Mouse (Mus musculus) lung, postnatal 10 days (tissue): ENCODE measurements around the gene Upb1.
A peak's percentile ranks its signal among the peaks of the same experiment; 100 is the strongest.
"Not testable (repeated sequence)": the region's sequence is repeated elsewhere in the genome, so short reads cannot be mapped to it uniquely, and the experiment has no call there.

Experiments used
- DNase-seq: peaks from one replicate; pipeline ENCODE4 v3.0.0; 2021

The Upb1 gene

DNA sequence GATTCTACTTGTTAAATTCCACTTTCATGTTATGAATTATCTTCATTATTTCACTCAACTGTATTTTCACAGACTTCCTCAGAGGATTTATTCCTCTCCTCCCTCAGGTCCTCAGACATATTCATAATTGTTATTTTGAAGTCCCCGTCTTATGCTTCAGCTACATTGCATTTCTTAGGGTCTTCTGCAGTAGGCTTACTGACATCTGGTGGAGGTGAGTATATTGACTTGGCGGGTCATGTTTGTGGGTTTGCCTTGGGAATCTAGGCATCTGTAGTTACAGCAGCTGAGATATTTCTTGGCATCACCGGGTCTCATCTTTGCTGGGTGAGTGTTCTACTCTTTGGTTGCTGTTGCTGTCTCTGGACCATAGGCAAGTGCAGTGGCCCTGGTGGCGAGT lies at the start of gene Upb1:
Gene Upb1, plus strand, starts transcription at position 158 of the 400 bp plus-strand sequence.
- no peak for DNase-seq

DNA sequence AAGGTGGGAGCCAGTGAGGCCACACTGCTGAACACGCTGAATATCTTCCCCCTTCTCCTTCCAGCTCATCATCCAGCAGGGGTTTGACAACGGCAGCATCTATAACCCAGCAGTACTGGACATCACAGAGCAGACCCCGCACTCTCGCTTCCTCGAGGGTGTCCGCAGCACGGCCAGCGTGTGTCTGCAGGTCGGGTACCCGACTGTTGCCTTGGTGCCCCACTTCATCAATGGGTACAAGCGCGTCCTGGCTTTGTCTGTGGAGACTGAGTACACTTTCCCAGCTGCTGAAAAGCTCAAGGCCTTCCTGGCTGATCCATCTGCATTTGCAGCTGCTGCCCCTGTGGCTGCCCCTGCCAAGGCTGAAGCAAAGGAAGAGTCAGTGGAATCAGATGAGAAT lies 48.4 kb upstream of the Upb1 start:
- DNase-seq: no peak

DNA sequence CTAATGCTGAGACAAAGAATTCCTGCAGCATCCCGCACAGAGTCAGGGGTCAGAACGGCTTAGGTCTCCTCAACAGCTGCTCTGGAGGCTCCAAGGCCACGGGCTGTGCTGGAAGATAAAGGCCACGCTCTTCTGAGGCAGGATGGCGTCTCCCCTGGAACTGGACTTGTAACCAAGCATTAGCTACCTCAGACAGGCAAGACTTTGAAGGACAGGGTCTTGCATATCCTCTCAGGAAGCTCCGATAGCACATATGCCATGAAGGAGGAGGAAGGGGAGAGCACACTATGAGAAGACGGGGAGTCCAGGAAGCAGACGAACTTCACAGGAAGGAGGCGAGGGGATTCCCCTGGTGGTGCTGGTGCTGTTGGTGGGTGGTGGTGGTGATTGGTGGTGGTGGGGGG lies 47.1 kb upstream of the Upb1 start:
- DNase-seq: not testable (repeated sequence)

DNA sequence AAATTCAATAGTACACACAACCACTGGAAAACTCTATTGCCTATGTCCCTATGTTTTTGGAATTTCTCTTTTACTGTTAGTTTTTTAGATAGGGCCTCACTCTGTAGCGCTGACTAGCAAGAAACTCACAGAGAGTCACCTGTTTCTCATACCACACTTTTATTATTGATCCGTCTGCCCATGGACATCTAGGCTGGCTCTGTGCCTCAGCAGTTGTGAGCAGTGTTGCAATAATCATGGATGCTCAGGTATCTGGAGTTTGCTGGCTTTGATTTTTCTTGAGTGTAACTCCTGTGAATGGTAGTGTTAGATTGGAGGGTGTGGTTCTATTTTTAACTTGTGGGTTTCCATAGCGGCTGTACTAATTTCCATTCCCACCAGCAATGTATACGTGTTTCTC lies 45.6 kb upstream of the Upb1 start:
- DNase-seq: no peak

DNA sequence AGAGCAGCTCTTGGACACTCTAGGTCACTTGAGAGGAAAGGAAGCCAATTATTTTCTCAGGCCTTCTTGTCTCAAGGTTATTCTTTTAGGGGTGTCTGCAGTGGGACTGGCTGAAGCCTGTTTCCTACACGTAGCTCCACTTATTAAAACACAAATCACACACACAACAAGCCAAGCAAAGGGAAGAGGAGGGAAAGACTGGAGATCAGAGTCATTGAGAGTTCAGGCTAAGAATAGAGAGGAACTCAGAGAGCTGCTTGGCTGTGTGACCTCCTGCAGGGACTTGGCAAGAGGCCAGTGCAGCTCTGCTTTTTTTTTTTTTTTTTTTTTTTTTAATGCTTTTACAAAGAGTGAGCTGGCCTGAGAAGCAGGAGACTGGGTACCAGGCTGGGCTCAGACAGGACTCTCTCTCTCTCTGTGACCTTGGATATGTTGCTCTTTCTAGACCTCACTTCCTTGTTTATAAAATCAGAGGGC lies 36.7 kb upstream of the Upb1 start:
- peak; percentile 56 for DNase-seq

GRCm38 (mm10) chr10:75364796-75365195 lies 36.1 kb upstream of the Upb1 start:
- DNase-seq: no peak

- DNase-seq: no peak
These were observed 35.7 kb upstream of the Upb1 start for GRCm38 (mm10) chr10:75365231-75365633.

DNA sequence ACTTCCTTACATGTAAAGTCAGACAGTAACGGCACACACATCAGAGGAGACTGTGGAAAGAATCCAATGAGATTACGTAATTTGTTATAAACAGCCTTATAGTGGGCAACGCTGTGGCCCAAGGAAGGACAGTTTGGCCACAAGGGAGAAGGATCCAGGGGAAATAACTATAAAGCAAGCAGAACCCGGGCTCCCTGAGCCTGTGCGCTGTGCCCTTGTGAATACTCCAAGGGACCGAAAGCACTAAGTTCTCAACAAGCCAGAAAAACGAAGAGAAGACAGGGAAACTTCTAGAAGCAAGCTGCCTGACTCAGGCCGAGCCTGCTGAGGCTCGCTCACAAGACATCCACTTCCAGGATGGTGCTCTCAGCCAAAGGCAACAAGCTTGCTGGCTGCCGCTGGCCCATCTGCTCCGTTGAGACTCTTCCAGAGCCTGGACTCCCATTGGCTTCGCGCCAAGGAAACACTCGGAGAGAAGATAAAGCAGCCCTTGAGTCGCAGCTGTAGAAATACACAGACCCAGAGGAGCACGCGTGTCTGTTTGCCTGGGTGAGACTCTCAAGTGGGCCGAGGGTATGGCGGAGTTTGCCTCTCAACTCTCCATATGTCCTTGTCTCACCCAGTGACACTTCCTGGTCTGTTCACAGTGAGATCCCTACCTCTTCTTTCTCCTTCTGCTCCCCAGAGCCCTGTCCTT lies 27.1 kb upstream of the Upb1 start:
- DNase-seq: peak; percentile 24

DNA sequence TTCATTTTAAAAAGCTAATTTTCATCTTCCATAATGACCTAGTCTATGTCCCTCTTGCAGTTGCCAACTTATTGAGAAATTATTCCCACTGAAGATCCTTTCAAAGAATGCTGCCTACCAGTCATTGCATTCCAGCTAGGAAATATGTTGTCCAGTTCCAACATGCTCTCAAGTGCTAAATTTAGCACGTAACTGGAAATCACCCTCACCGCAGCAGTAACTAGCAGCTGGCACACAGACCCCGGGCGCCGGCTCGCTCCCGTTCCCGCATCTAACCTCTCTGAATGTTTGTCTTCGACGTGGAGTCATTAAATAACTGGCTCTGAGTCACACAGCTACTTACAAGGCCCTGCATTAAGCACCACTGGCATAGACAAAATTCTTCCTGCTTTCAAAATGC lies 22.2 kb upstream of the Upb1 start:
- peak; percentile 11 for DNase-seq

DNA sequence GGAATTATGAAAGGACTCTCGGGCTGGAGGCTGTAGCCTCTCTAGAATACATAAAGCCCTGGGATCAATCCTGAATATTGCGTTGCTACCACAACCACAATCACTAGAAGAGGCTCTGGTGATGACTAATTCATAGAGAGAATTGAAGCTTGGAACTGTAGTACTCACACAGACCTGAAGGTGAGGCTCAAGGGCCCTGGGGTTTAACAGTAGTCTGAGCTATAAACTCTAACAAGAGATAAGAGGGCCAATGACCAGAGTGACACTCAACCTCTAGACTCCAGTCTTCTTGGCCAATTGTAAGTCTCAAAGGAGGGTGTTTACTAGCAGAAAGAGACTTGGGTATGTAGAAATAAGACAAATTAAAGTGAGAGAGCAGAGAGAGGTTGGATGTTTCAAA lies 10.8 kb upstream of the Upb1 start:
- no peak for DNase-seq

- no peak for DNase-seq
These were observed 10.1 kb upstream of the Upb1 start for GRCm38 (mm10) chr10:75390832-75391231.

GRCm38 (mm10) chr10:75394796-75395195 lies 6.1 kb upstream of the Upb1 start:
- no peak for DNase-seq

- peak; percentile 67 for DNase-seq
These were observed 3.9 kb upstream of the Upb1 start for GRCm38 (mm10) chr10:75396966-75397365.

- no peak for DNase-seq
These were observed 5.0 kb downstream of the Upb1 start for GRCm38 (mm10) chr10:75405916-75406315.

GRCm38 (mm10) chr10:75406755-75407154 lies 5.8 kb downstream of the Upb1 start:
- DNase-seq: peak; percentile 71

- no peak for DNase-seq
These were observed 6.8 kb downstream of the Upb1 start for GRCm38 (mm10) chr10:75407741-75408140.

DNA sequence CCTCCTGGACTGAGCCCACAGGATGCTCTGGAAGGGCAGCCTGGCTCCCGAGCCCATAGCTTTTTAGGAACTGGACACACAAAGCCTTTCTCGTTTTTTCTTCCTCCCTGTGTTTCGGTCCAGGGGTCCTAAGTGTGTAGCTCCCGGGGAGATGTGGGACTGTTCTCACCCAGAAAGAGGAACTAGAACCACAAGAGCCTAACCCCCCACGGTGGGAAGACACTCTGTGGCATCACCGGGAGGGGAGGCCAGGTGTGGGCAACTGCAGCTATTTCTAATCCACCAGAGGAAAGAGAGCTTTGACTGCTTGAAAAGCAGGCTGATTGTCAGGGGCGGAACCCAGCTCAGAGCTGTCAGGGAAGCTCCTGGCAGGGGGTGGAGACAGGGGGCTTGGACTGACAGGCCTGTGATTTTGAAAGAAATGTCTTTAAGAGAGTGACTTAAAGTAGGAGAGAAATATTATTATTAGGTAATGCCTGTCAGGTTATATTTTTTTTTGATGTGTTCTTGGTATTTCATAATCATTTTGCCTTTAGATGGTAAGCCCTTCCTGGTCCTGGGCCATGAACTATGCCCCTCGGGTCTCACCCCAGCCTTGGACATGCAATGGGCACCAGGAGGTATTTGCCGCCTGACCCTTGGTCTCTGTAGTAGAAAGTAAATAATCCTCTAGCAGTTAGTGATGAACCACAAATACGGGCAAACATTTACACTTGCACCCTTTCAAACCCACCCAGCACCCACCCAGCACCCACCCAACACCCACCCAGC lies 10.6 kb downstream of the Upb1 start:
- not testable (repeated sequence) for DNase-seq

DNA sequence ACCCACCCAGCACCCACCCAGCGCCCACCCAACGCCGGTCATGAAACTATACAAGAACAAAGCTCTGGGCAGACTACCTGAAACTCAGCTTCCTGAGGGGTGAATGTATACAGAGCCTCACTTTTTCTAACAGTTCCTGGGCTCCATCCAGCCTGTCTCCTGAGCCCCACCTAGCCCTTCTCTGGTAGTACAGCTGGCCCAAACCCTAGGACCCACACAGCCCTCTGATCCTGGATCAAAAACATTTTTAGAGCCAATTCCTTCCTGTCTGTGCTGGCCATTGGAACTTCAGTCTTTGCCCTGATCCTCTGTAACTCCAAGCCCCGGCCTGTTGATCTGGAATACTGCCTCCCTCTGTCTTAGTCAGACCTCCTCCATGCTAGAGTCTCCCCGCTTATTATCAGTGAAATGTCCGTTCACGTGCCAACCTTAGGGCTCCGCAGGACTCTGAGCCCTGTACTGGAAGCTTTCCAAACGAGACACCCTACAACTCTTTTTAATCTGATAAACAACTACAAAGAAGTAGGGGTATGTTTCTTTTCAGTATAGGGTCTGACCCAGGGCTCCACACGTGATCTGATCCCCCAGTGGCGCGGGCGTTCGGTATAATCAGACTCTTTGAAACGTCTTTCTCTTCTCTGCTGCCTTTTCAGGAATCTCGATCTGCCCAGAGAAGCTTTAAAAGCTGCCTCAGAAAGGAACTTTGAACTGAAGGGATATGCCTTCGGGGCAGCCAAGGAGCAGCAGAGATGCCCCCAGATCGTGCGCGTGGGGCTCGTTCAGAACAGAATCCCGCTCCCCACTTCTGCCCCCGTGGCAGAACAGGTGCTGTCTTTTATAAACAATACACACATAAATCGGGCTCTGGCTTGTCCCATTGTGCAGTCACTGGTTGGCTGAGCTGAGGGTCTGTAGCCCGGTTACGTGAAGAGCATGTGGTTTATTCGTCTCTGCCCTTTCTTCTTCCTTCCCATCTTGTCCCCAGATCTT lies 11.5 kb downstream of the Upb1 start:
- no peak for DNase-seq

GRCm38 (mm10) chr10:75414925-75415324 lies 14.0 kb downstream of the Upb1 start:
- DNase-seq: no peak

DNA sequence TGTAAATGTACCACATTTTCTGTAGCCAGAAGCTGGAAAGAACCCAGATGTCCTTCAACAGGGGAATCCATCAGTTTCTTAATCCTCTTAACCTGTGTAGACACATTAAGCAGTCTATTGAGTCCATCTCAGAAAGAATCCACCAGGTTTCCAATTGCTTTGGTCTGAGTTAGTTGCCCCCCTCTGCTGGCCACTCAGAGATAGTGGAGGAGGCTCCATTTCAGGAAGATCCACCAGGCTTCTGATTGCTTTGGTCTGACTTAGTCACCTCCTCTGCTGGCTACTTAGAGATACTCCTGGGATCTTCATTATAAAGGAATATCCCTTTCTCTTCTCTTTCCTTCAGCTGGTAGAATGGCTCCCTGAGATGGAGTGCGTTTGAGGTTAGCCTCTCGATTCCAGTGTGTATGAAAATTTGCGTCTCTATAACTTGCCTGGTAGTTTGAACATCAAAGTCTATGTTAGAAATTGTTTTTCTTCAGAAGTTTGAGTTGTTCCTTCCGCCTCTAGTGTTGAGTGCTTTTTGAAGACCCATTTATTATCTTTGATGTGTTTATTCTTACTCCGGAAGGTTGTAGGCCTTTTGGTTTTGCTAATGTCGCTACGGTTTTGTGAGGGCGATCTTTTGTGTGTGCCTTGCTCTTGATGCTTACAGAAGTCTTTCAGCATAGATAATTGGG lies 16.6 kb downstream of the Upb1 start:
- DNase-seq: no peak

DNA sequence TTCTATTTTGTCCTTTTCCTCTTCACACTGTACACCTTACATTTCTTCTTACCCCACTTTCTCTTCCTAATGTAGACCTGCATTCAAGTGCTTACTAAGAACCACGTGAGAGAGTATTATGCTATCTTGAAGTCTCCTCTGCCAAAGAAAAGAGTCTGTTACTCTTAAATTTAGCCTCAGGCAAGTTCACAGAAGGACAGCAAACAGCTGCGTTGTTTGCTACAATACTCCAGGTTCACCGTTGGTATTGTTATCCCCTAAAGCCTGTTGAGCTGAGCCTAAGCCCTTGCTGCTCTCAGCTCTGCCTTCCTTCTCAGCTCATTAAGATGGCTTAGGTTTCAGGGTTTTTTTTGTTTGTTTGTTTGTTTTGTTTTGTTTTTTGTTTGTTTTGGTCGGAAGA lies 17.8 kb downstream of the Upb1 start:
- no peak for DNase-seq

GRCm38 (mm10) chr10:75424498-75424901 lies 23.6 kb downstream of the Upb1 start:
- DNase-seq: no peak
